Mouse (Mus musculus) heart, postnatal 0 days (tissue): ENCODE measurements around the gene Camta1. TPM values are rescaled to one million over a fixed set of nuclear protein-coding genes. Genes with fewer than 3 reads are reported as not detected.

Experiments used
- ATAC-seq: fragments of 200-750 bp; cut with Nextera tagmentation; 2 replicates; pipeline ENCODE4 v1.8.0; 2017; ENCODE audit warnings: low read depth, moderate number of reproducible peaks, moderate library complexity; ENCODE audit not compliant: insufficient read depth
- DNase-seq: peaks from one replicate; pipeline ENCODE4 v3.0.0-alpha.2; 2016; ENCODE audit warnings: low spot score
- H3K27ac ChIP-seq: fragments of 300-500 bp; sonication (generic); 2 replicates; pipeline ENCODE4 v1.5.1; 2014; ENCODE audit warnings: low read depth, mild to moderate bottlenecking
- H3K27me3 ChIP-seq: fragments of 300-500 bp; sonication (generic); 2 replicates; pipeline ENCODE4 v1.6.1; 2014; ENCODE audit warnings: low read length, mixed read lengths; ENCODE audit not compliant: control insufficient read depth, insufficient read depth
- H3K36me3 ChIP-seq: fragments of 300-500 bp; sonication (generic); replicated peaks from 2 replicates; pipeline ENCODE4 v1.6.1; 2014; ENCODE audit warnings: low read length, mixed read lengths; ENCODE audit not compliant: control insufficient read depth, insufficient read depth
- H3K4me1 ChIP-seq: fragments of 300-500 bp; sonication (generic); 2 replicates; pipeline ENCODE4 v1.6.1; 2014; ENCODE audit warnings: antibody characterized with exemption; ENCODE audit not compliant: control insufficient read depth, insufficient read depth
- H3K4me2 ChIP-seq: fragments of 300-500 bp; sonication (generic); 2 replicates; pipeline ENCODE4 v1.6.1; 2014; ENCODE audit warnings: low read depth, mild to moderate bottlenecking, low read length, moderate library complexity
- H3K4me3 ChIP-seq: fragments of 300-500 bp; sonication (generic); 2 replicates; pipeline ENCODE4 v1.5.1; 2014; ENCODE audit warnings: low read depth, low read length
- H3K9ac ChIP-seq: fragments of 300-500 bp; sonication (generic); replicated peaks from 2 replicates; pipeline ENCODE4 v1.6.1; 2014; ENCODE audit warnings: low read depth, low read length, mixed read lengths
- H3K9me3 ChIP-seq: fragments of 300-500 bp; sonication (generic); replicated peaks from 2 replicates; pipeline ENCODE4 v1.6.1; 2016; ENCODE audit warnings: low read length; ENCODE audit not compliant: control insufficient read depth
- CTCF ChIP-seq: IDR thresholded peaks from 2 replicates; pipeline ENCODE4 v1.5.1; 2016; ENCODE audit warnings: antibody characterized with exemption, control low read depth, low read depth
- EP300 ChIP-seq: IDR thresholded peaks from 2 replicates; pipeline ENCODE4 v1.6.1; 2016; ENCODE audit warnings: antibody characterized with exemption, low read depth
- WGBS: fragments of 180-500 bp; shearing (Covaris S2); extraction: QIAGEN DNeasy Blood & Tissue Kit; methylation state at CpG from one replicate; pipeline ENCODE4 v1.1.7; 2014; 5-methylcytosine and 5-hydroxymethylcytosine counted together
- polyA plus RNA-seq: library from polyadenylated mRNA; unstranded; fragments of >200 nt; fragmentation: Nextera tagmentation; extraction: Ambion mirVana; gene quantifications from 2 replicates; pipeline ENCODE4 v1.2.1, GENCODE M21; 2015
- total RNA-seq: library from RNA; depleted of rRNA; stranded (reverse); fragments of >200 nt; gene quantifications from 2 replicates; pipeline ENCODE4 v1.2.3, GENCODE M21; 2014; ENCODE audit warnings: low replicate concordance

The Camta1 gene
- total and polyA plus RNA-seq, 2 experiments from 2014 or later, result 72.7 to 240 TPM

- H3K9ac ChIP-seq, result no peak overlapping the region
- H3K4me1 ChIP-seq, result 0 out of 2 replicates have a peak, but pooled peaks cover 5% of the 10 kb centered on the region
- 78% methylated on average over 2 of the region's 2 CpGs for WGBS
- H3K36me3 ChIP-seq, result no peaks in the 10 kb centered on the region
- no peaks in the 10 kb centered on the region for H3K9me3 ChIP-seq
- H3K27me3 ChIP-seq, result no peaks in the 10 kb centered on the region
- TF ChIP-seq CTCF (no peak), EP300 (no peak)
- ATAC-seq (no peak), DNase-seq (no peak)
- H3K27ac ChIP-seq, result no peak overlapping the region
- no peak overlapping the region for H3K4me2 ChIP-seq
- H3K4me3 ChIP-seq, result no peak overlapping the region
Observed at GRCm38 (mm10) chr4:151642418-151642817, 219.3 kb downstream of the Camta1 start.

DNA sequence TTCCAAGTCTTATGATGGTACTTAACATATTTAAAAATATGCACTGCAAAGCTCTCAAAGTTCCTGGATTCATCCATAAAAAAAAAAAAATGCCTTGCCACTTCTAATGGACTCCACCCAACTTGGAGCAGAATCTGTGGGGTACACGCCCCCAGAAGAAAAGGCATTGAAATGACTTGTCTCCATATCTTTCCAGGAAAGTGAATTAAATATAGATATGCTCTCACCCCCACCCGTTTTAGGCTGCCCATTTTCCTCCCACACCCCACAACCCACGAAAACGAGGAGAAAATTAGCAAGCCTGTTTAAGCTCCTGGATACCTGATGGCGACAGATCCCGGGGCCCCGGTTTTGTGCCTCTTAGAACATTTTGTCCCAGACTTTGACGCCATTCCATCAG, 220.7 kb downstream of the Camta1 start:
- Histone ChIP-seq H3K27ac (no peak overlapping the region), H3K9me3 (no peaks in the 10 kb centered on the region), H3K4me1 (0 out of 2 replicates have a peak, but pooled peaks cover 8% of the 10 kb centered on the region), H3K27me3 (no peaks in the 10 kb centered on the region; the same call in 1 of the 2 replicates), H3K4me2 (no peak overlapping the region), H3K36me3 (no peaks in the 10 kb centered on the region), H3K9ac (no peak overlapping the region), H3K4me3 (no peak overlapping the region)
- ATAC-seq, result no peak
- TF ChIP-seq CTCF, result no peak
- TF ChIP-seq EP300, result no peak
- 52% methylated on average over 8 of the region's 8 CpGs for WGBS
- no peak for DNase-seq

GRCm38 (mm10) chr4:151638941-151639340, 222.7 kb downstream of the Camta1 start:
- no peak overlapping the region for H3K27ac ChIP-seq
- no peak for DNase-seq

DNA sequence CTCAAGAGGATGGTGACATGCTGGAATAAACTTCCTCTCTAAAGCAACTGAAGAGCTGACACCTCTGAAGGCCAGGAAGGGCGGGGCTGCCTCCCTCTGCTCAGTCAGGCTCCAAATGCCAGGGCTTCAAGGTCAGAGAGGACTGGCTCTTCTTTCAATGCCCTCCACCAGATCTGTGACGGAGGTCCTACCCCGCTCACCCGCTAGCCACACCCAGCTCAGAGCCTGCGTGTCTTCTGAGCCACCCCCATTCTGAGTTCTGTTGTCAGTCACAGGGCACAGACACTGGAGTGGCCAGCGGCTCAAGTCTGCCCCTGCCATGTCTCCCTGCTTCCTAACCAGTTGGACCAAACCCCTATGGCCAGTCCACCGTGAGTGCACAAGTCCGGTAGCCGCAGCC, 224.3 kb downstream of the Camta1 start:
- ATAC-seq (peak; percentile 67), DNase-seq (no peak)
- Histone ChIP-seq H3K9ac (no peak overlapping the region), H3K36me3 (no peaks in the 10 kb centered on the region), H3K27me3 (peaks cover 5% of the 10 kb centered on the region; the same call in 1 of the 2 replicates), H3K4me3 (no peak overlapping the region), H3K4me1 (peaks cover 15% of the 10 kb centered on the region; the same call in 1 of the 2 replicates), H3K27ac (no peak overlapping the region), H3K9me3 (no peaks in the 10 kb centered on the region), H3K4me2 (no peak overlapping the region)
- no peak for TF ChIP-seq EP300
- TF ChIP-seq CTCF, result no peak
- WGBS, result 41% methylated on average over 9 of the region's 9 CpGs

More at GRCm38 (mm10) chr4:151638941-151639340, 222.7 kb downstream of the Camta1 start:
- ATAC-seq, result no peak
- Histone ChIP-seq H3K36me3 (no peaks in the 10 kb centered on the region), H3K4me1 (peaks cover 15% of the 10 kb centered on the region; the same call in 1 of the 2 replicates), H3K27me3 (peaks cover 5% of the 10 kb centered on the region; the same call in 1 of the 2 replicates), H3K4me3 (no peak overlapping the region), H3K9ac (no peak overlapping the region), H3K9me3 (no peaks in the 10 kb centered on the region), H3K4me2 (no peak overlapping the region)
- peak; percentile 49 for TF ChIP-seq CTCF
- no peak for TF ChIP-seq EP300
- WGBS, result 22% methylated on average over 9 of the region's 9 CpGs

DNA sequence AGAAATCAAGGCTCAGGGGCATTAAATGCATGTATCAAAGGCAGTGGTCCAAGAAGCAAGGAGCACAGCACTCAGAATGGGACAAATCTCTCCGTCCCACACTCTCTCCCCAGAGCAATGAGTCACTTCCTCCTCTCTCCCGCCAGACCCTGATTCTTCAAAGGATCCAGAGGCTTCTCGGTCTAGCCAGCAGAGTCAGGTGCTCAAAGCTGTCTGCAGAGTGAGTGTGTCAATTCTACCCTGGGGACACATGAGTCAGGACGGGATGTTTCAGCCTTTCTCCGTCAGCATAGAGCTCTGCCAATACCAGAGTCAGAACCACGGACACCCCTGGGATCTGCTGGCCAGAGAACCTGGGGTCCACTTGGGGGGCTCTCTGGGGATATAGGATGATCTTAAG, 226.9 kb downstream of the Camta1 start:
- Histone ChIP-seq H3K4me3 (no peak overlapping the region), H3K4me2 (no peak overlapping the region), H3K36me3 (no peaks in the 10 kb centered on the region), H3K9ac (no peak overlapping the region), H3K4me1 (peaks cover 15% of the 10 kb centered on the region; the same call in 1 of the 2 replicates), H3K27me3 (peaks cover 5% of the 10 kb centered on the region; the same call in 1 of the 2 replicates), H3K9me3 (no peaks in the 10 kb centered on the region), H3K27ac (no peak overlapping the region)
- DNase-seq (peak; percentile 60), ATAC-seq (peak; percentile 14; the same call in 1 of the 2 replicates)
- TF ChIP-seq EP300 (no peak), CTCF (no peak)
- WGBS, result 13% methylated on average over 6 of the region's 6 CpGs

- 84% methylated on average over 8 of the region's 8 CpGs for WGBS
- peaks cover 5% of the 10 kb centered on the region; the same call in 1 of the 2 replicates for H3K27me3 ChIP-seq
- no peak for DNase-seq
- H3K4me2 ChIP-seq, result no peak overlapping the region
- H3K4me1 ChIP-seq, result peaks cover 15% of the 10 kb centered on the region; the same call in 1 of the 2 replicates
- H3K36me3 ChIP-seq, result no peaks in the 10 kb centered on the region
- no peaks in the 10 kb centered on the region for H3K9me3 ChIP-seq
- no peak overlapping the region for H3K4me3 ChIP-seq
- no peak for TF ChIP-seq EP300
- H3K9ac ChIP-seq, result no peak overlapping the region
- ATAC-seq, result no peak
- H3K27ac ChIP-seq, result no peak overlapping the region
Observed at GRCm38 (mm10) chr4:151633795-151634194, 227.9 kb downstream of the Camta1 start.
